Mouse (Mus musculus): ENCODE measurements around the gene Gp2. TPM values are rescaled to one million over a fixed set of nuclear protein-coding genes. Genes with fewer than 3 reads are reported as not detected.

The Gp2 gene
- polyA plus RNA-seq, 1 experiment from 2014 or later = not detected

GRCm38 (mm10) chr7:119394050-119394732 lies 64.9 kb downstream of the Gp2 start:
- no peaks in the 10 kb centered on the region for H3K27me3 ChIP-seq

More at GRCm38 (mm10) chr7:119394050-119394732, 64.9 kb downstream of the Gp2 start:
- no peaks in the 10 kb centered on the region for H3K4me1 ChIP-seq
- WGBS = 93% methylated on average over 13 of the region's 13 CpGs
- H3K9ac ChIP-seq = no peak overlapping the region
- no peak for ATAC-seq (ENCODE audit: low FRiP score)
- no peaks in the 10 kb centered on the region for H3K9me3 ChIP-seq
- no peak overlapping the region for H3K27ac ChIP-seq
- H3K36me3 ChIP-seq (replicated peaks) = no peaks in the 10 kb centered on the region
- no peak overlapping the region for H3K4me3 ChIP-seq (replicated peaks)
- no peak overlapping the region for H3K4me2 ChIP-seq

Other genes starting within 250 kb of the Gp2 start
- not detected in 2 replicates for gene Umod, start 20.0 kb upstream of the Gp2 start, polyA plus RNA-seq (2016; fragmentation: Nextera tagmentation; extraction: Ambion mirVana)
- gene Acsm5, start 60.2 kb upstream of the Gp2 start, polyA plus RNA-seq (2016; fragmentation: Nextera tagmentation; extraction: Ambion mirVana) = not detected in 2 replicates
- not detected in 2 replicates for gene Pdilt, start 64.2 kb upstream of the Gp2 start, polyA plus RNA-seq (2016; fragmentation: Nextera tagmentation; extraction: Ambion mirVana)
- not detected in 2 replicates for gene Acsm2, start 95.1 kb upstream of the Gp2 start, polyA plus RNA-seq (2016; fragmentation: Nextera tagmentation; extraction: Ambion mirVana)
- not detected in 2 replicates for gene Acsm1, start 147.7 kb upstream of the Gp2 start, polyA plus RNA-seq (2016; fragmentation: Nextera tagmentation; extraction: Ambion mirVana)
- 5.5 and 10.6 TPM in 2 replicates for gene Acsm4, start 230.7 kb upstream of the Gp2 start, polyA plus RNA-seq (2016; fragmentation: Nextera tagmentation; extraction: Ambion mirVana)

Measured in forebrain, embryonic 12.5 days (tissue).